Mouse (Mus musculus): ENCODE results near the gene Cd4. TPM values are rescaled to one million over a fixed set of nuclear protein-coding genes. Genes with fewer than 3 reads are reported as not detected.
"Not testable (repeated sequence)": the region's sequence is repeated elsewhere in the genome, so short reads cannot be mapped to it uniquely, and the experiment has no call there.

The Cd4 gene
- polyA plus RNA-seq, 1 experiment from 2014 or later, result not detected

DNA sequence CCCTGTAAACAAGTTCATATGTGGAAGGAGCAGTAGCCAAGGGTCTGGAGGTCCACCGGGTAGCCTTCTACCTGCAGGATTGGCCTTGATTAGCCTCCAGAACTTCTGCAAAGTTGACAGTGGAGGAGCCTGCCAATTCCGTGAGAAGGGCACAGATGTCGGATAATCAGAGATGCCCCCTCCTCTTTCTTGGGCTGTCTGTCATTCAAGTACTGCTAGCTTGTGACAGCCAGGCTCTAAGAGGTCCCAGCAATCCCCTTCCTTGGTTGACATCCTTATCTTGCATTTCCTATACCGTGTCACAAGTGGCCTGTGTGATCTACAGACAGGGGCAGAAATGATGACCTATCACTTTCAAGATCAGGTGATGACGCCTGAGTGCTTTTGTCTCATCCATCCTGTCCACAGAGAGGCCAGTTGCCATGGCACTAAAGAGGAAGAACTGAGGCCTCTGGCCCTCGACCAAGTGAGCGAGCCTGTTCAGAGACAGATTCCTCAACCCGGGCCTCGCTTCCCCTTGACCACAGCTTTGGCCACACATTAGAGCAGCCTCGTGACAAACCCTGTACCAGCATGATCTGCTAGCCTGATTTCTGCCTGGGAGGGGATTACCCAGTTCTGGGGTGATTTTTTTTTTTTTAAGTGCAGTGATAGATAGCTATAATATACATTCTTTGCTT, 12.9 kb upstream of the Cd4 start:
- Histone ChIP-seq H3K36me3 (ENCODE audit: control insufficient read depth, insufficient read depth, low read length) (no peaks in the 10 kb centered on the region), H3K4me2 (ENCODE audit: low read depth, severe bottlenecking) (no peak overlapping the region), H3K27ac (replicated peaks; ENCODE audit: low read depth, low read length) (no peak overlapping the region), H3K9me3 (ENCODE audit: control insufficient read depth, low read length) (no peaks in the 10 kb centered on the region), H3K4me1 (ENCODE audit: control insufficient read depth, insufficient read depth, low read length) (peaks cover 8% of the 10 kb centered on the region; the same call in 1 of the 2 replicates), H3K27me3 (ENCODE audit: control insufficient read depth, insufficient read depth, low read length) (no peaks in the 10 kb centered on the region), H3K9ac (ENCODE audit: low read length) (no peak overlapping the region), H3K4me3 (ENCODE audit: low read depth, low read length) (no peak overlapping the region)
- DNase-seq (ENCODE audit: low spot score) (no peak), ATAC-seq (ENCODE audit: insufficient number of reproducible peaks, low FRiP score, low TSS enrichment, low read depth) (no peak)
- WGBS, result 72% methylated on average over 10 of the region's 10 CpGs

- Histone ChIP-seq H3K4me2 (ENCODE audit: low read depth, severe bottlenecking) (no peak overlapping the region; the same call in 1 of the 2 replicates), H3K9ac (ENCODE audit: low read length) (no peak overlapping the region), H3K36me3 (ENCODE audit: control insufficient read depth, insufficient read depth, low read length) (no peaks in the 10 kb centered on the region), H3K27ac (replicated peaks; ENCODE audit: low read depth, low read length) (no peak overlapping the region), H3K27me3 (ENCODE audit: control insufficient read depth, insufficient read depth, low read length) (no peaks in the 10 kb centered on the region), H3K4me3 (ENCODE audit: low read depth, low read length) (no peak overlapping the region), H3K9me3 (ENCODE audit: control insufficient read depth, low read length) (no peaks in the 10 kb centered on the region), H3K4me1 (ENCODE audit: control insufficient read depth, insufficient read depth, low read length) (peaks cover 6% of the 10 kb centered on the region; the same call in 1 of the 2 replicates)
- ATAC-seq (ENCODE audit: insufficient number of reproducible peaks, low FRiP score, low TSS enrichment, low read depth) (no peak), DNase-seq (ENCODE audit: low spot score) (no peak)
- 51% methylated on average over 8 of the region's 8 CpGs for WGBS
Measured at GRCm38 (mm10) chr6:124900056-124900800, 12.2 kb upstream of the Cd4 start.

GRCm38 (mm10) chr6:124898359-124898758, 10.3 kb upstream of the Cd4 start:
- Histone ChIP-seq H3K27me3 (ENCODE audit: control insufficient read depth, insufficient read depth, low read length) (no peaks in the 10 kb centered on the region), H3K4me3 (ENCODE audit: low read depth, low read length) (no peak overlapping the region), H3K4me2 (ENCODE audit: low read depth, severe bottlenecking) (no peak overlapping the region), H3K4me1 (ENCODE audit: control insufficient read depth, insufficient read depth, low read length) (no peaks in the 10 kb centered on the region), H3K36me3 (ENCODE audit: control insufficient read depth, insufficient read depth, low read length) (no peaks in the 10 kb centered on the region), H3K27ac (replicated peaks; ENCODE audit: low read depth, low read length) (no peak overlapping the region), H3K9ac (ENCODE audit: low read length) (no peak overlapping the region), H3K9me3 (ENCODE audit: control insufficient read depth, low read length) (no peaks in the 10 kb centered on the region)
- 60% methylated on average over 3 of the region's 3 CpGs for WGBS
- no peak for DNase-seq (ENCODE audit: low spot score)
- ATAC-seq (ENCODE audit: insufficient number of reproducible peaks, low FRiP score, low TSS enrichment, low read depth), result no peak

DNA sequence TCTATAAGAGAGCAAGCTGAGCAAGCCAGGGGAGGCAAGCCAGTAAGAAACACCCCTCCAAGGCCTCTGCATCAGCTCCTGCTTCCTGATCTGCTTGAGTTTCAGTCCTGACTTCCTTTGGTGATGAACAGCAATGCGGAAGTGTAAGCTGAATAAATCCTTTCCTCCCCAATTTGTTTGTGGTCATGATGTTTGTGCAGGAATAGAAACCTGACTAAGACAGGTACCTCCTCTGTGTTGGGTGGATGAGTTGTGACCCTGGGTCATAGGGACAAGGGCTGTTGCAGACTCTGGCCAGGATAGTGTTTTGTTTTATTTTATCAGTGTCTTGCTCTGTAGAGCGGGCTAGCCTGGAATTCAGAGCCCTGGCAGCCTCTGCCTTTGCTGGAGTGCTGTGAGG, 6.1 kb upstream of the Cd4 start:
- H3K9me3 ChIP-seq (ENCODE audit: control insufficient read depth, low read length); H3K27ac ChIP-seq (replicated peaks; ENCODE audit: low read depth, low read length); H3K36me3 ChIP-seq (ENCODE audit: control insufficient read depth, insufficient read depth, low read length); H3K4me3 ChIP-seq (ENCODE audit: low read depth, low read length); H3K4me2 ChIP-seq (ENCODE audit: low read depth, severe bottlenecking); ATAC-seq (ENCODE audit: insufficient number of reproducible peaks, low FRiP score, low TSS enrichment, low read depth); DNase-seq (ENCODE audit: low spot score); H3K4me1 ChIP-seq (ENCODE audit: control insufficient read depth, insufficient read depth, low read length); H3K27me3 ChIP-seq (ENCODE audit: control insufficient read depth, insufficient read depth, low read length); H3K9ac ChIP-seq (ENCODE audit: low read length): not testable (repeated sequence)
- WGBS, result 74% methylated on average over 2 of the region's 2 CpGs

DNA sequence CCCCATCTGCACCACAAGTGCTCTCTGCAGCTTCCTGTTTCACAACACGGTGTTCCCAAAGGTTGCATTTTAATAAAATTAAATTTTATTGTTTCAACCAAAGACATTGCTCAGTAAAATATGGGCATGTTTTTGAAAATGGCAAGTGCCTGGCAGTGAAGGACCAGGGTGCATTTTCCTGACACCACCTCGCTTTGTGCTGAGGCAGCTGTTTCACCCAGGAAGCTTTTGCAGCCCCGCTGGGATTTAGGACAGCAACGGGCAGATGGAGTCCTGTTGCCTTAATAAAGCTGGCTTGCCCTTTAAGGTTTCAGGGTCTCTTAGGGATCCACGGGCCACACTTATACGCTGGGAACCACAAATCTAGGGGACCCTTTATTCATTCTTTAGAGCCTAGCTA, 3.0 kb upstream of the Cd4 start:
- Histone ChIP-seq H3K27me3 (ENCODE audit: control insufficient read depth, insufficient read depth, low read length) (no peaks in the 10 kb centered on the region), H3K4me3 (ENCODE audit: low read depth, low read length) (no peak overlapping the region), H3K9me3 (ENCODE audit: control insufficient read depth, low read length) (no peaks in the 10 kb centered on the region), H3K4me1 (ENCODE audit: control insufficient read depth, insufficient read depth, low read length) (no peaks in the 10 kb centered on the region), H3K9ac (ENCODE audit: low read length) (no peak overlapping the region), H3K36me3 (ENCODE audit: control insufficient read depth, insufficient read depth, low read length) (no peaks in the 10 kb centered on the region), H3K27ac (replicated peaks; ENCODE audit: low read depth, low read length) (no peak overlapping the region), H3K4me2 (ENCODE audit: low read depth, severe bottlenecking) (no peak overlapping the region)
- DNase-seq (ENCODE audit: low spot score) (no peak), ATAC-seq (ENCODE audit: insufficient number of reproducible peaks, low FRiP score, low TSS enrichment, low read depth) (no peak)
- WGBS, result 60% methylated on average over 6 of the region's 6 CpGs

DNA sequence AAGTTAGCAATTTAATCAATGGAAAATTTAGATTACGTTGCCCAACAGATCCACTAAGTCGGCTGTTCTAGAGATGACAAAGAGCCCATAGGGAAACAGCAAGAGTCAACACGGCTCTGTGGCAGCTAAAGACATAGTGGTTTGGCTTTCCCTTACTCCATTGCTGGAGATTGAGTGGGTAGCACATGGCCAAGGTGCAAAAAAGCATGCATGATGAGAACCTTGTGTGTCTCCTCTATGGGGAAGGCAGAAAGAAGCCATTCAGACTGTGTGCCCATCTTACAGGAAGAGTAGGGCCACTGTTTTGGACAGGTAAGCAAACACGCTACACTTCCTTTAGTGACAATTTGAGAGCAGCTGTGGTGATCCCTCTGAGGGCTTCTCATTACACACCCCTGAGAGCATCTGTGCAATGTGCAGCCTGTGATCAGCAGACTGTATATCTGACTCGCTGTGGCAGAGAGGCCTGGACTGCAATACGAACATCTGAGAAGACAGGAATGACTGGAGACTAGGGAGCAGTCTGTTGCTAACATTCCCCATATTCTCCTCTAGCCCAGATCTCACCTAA, 619 bp upstream of the Cd4 start:
- Histone ChIP-seq H3K4me1 (ENCODE audit: control insufficient read depth, insufficient read depth, low read length) (no peaks in the 10 kb centered on the region), H3K27ac (replicated peaks; ENCODE audit: low read depth, low read length) (no peak overlapping the region), H3K36me3 (ENCODE audit: control insufficient read depth, insufficient read depth, low read length) (no peaks in the 10 kb centered on the region), H3K9ac (ENCODE audit: low read length) (no peak overlapping the region), H3K27me3 (ENCODE audit: control insufficient read depth, insufficient read depth, low read length) (no peaks in the 10 kb centered on the region), H3K9me3 (ENCODE audit: control insufficient read depth, low read length) (no peaks in the 10 kb centered on the region), H3K4me3 (ENCODE audit: low read depth, low read length) (no peak overlapping the region), H3K4me2 (ENCODE audit: low read depth, severe bottlenecking) (no peak overlapping the region)
- 94% methylated on average over 6 of the region's 6 CpGs for WGBS
- ATAC-seq (ENCODE audit: insufficient number of reproducible peaks, low FRiP score, low TSS enrichment, low read depth), result no peak
- DNase-seq (ENCODE audit: low spot score), result no peak

DNA sequence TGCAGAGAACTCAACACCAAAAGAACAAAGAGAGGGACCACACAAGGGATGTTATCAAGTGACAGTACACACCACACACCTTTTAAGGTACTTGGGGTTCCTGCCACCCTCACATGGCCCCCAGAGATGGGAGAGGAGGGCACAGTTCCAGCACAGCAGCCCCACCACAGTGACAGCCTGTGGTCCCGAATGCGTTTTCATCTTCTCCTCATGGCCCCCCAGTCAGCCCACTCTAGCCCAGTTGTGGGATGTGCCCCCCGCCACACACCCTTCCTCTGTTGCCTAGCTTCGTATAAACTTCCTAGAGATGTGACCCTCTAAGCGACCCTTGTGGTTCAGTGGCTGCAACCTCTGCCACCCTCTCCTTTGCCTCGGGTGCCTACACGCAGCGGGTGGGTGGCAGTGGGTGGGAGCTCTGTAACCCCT, 2.1 kb downstream of the Cd4 start:
- Histone ChIP-seq H3K4me2 (ENCODE audit: low read depth, severe bottlenecking) (no peak overlapping the region), H3K27me3 (ENCODE audit: control insufficient read depth, insufficient read depth, low read length) (no peaks in the 10 kb centered on the region), H3K27ac (replicated peaks; ENCODE audit: low read depth, low read length) (no peak overlapping the region), H3K9ac (ENCODE audit: low read length) (no peak overlapping the region), H3K4me3 (ENCODE audit: low read depth, low read length) (no peak overlapping the region), H3K4me1 (ENCODE audit: control insufficient read depth, insufficient read depth, low read length) (no peaks in the 10 kb centered on the region), H3K36me3 (ENCODE audit: control insufficient read depth, insufficient read depth, low read length) (no peaks in the 10 kb centered on the region), H3K9me3 (ENCODE audit: control insufficient read depth, low read length) (no peaks in the 10 kb centered on the region)
- no peak for DNase-seq (ENCODE audit: low spot score)
- no peak for ATAC-seq (ENCODE audit: insufficient number of reproducible peaks, low FRiP score, low TSS enrichment, low read depth)
- WGBS, result 94% methylated on average over 8 of the region's 8 CpGs

DNA sequence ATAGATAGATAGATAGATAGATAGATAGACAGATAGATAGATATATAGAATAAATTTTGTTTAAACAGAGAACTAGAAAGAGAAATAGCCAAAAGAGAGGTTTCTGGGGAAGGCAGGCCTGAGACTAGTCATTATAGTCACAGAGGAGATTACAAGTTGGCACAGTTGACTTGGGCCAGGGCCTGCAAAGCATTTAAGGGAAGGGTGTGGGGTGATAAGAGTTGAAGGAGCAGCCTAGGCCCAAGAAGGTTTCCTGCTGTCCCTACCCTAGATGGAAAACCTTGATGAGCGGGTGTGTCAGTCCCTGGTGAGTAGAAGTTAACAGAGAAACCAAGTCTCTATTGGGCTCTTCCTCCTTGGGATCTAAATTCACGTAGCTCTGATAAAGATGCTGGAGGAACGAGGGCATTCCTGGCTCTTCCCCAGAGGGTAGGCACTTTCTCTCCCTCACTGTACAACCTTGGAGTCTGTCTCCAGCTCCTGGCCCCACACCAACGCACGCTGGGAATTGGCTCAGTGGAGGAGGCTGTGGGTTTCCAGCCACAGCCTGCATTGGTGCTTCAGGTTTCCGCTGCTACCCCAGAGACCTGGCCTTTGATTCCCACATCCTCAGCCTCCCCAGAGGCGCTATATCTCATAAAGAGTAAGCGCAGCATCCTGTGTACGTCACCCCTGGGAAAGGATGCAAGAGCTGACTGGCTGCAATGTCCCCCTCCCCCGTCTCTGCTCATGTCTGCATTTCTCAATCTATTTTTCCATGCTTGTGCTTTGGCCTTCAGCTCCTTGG, 3.1 kb downstream of the Cd4 start:
- Histone ChIP-seq H3K4me1 (ENCODE audit: control insufficient read depth, insufficient read depth, low read length) (no peaks in the 10 kb centered on the region), H3K9ac (ENCODE audit: low read length) (no peak overlapping the region), H3K36me3 (ENCODE audit: control insufficient read depth, insufficient read depth, low read length) (no peaks in the 10 kb centered on the region), H3K9me3 (ENCODE audit: control insufficient read depth, low read length) (no peaks in the 10 kb centered on the region), H3K27ac (replicated peaks; ENCODE audit: low read depth, low read length) (no peak overlapping the region), H3K4me2 (ENCODE audit: low read depth, severe bottlenecking) (no peak overlapping the region), H3K27me3 (ENCODE audit: control insufficient read depth, insufficient read depth, low read length) (no peaks in the 10 kb centered on the region), H3K4me3 (ENCODE audit: low read depth, low read length) (no peak overlapping the region)
- DNase-seq (ENCODE audit: low spot score) (no peak), ATAC-seq (ENCODE audit: insufficient number of reproducible peaks, low FRiP score, low TSS enrichment, low read depth) (no peak)
- 78% methylated on average over 10 of the region's 10 CpGs for WGBS

All from limb, embryonic 11.5 days (tissue).